Mouse (Mus musculus) gonadal fat pad, adult 2 months (tissue): ENCODE results near the gene Necab2. TPM values are rescaled to one million over a fixed set of nuclear protein-coding genes. Genes with fewer than 3 reads are reported as not detected.
A peak's percentile ranks its signal among the peaks of the same experiment; 100 is the strongest.

Experiments
- DNase-seq: peaks from one replicate; pipeline ENCODE4 v3.0.0-alpha.2; 2012; ENCODE audit warnings: low read depth
- polyA plus RNA-seq: library from polyadenylated mRNA; depleted of rRNA; stranded (reverse); fragments of >200 nt; gene quantifications from 2 replicates; pipeline ENCODE4 v1.2.3, GENCODE M21; 2012; rRNA removed

Necab2 gene
- polyA plus RNA-seq, result 0.81 and 1.2 TPM in 2 replicates

DNA sequence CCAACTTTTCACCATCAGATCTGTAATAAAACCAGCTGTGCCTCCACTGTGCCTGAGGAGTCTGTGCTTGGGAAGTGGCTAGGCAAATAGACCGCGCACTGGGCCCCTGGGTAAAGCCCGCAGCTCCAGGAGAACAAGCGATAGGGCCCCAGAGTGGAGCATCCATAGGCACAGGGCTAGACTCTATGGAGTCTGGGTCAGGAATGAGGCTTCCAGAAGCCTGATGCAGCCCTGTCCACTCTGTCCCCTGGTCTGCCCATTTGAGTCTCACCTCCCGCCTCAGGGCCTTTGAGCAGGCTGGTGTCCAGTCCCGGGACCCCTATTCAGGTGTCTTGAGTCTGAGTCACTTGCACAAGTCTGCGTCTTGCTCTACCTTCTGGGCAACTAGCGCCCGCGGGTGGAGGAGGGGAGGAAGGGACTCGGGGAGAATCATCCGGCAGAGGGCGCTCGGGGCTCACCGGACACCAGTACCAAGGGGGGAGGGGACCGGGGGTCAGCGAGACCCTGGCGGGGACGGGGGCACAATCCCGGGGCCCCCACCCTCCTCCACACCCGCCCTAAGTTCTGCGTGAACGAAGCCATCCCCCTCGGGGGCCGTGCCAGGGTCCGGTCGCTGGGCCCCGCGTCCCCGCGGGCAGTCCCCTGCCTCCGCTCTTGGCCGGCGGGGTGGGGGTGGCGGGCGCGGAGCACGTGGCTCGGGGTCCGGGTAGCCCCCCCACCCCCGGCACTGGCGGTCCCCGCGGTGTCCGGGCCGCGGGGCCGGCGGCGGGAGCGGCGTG lies at the start of gene Necab2:
Gene Necab2, plus strand, starts transcription at position 509 of the 779 bp plus-strand sequence.
- no peak for DNase-seq

DNA sequence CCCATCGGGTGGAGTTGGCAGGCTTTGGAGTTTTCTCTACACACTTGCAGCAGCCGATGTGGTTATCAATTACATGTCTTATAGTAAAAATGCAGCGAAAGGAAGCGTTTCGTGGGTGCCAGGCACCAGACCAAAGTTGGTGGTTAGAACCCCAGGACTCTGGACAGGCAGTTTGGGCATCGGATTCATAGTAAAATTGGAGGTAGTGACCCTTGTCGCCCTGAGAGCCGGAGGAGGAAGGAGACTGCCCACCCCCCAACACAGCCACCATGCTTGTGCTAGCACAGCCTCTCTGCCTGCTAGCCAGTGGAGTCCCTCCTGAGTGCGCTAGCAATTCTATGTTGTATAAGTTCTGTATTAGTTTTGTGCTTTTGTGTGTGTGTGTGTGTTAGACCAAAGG lies 48.0 kb upstream of the Necab2 start:
- DNase-seq, result no peak

DNA sequence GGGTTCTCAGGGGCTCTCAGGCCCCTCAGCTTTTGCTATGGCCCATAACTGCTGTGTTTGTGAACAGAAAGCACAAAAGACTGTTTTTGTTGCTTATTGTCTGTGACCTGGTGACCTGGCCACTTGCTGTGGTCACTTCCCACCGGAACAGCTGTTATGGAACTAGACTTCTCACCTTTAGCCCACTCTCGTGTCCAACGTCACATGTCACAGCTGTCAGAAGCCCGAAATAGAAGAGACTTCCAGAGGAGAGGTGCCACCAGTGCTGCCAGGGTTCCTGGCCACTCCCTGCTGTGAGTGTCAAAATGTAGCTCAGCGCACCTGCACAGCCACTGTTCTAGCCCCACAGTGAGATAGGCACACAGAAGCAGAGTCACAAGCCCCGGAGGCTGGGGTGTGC lies 47.3 kb upstream of the Necab2 start:
- DNase-seq, result no peak

DNA sequence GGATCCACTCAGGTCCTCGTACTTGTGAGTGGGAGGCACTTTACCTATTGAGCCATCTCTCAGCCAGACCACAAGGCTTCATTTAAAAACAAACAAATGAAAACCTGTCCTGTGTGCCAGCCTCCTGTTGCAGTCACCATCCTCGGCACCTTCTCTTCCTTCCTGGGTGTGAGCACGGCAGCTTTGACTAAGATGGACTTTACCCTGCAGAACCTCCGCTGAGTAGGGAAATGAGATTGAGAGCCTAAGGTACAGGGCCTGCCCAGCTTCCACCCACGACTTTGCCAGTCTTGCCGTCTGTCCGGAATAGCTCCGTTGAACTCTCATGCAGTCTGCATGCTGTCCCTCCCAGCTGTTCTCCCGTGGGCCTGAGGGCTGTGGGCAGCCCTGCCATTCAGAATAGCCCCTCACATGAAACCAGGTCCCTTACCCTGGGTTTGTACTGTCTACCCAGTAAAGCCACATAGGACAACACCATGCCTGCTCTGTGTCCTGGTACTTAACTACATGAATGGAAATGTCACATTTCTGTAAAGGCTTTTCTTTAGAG lies 46.3 kb upstream of the Necab2 start:
- DNase-seq, result no peak

DNA sequence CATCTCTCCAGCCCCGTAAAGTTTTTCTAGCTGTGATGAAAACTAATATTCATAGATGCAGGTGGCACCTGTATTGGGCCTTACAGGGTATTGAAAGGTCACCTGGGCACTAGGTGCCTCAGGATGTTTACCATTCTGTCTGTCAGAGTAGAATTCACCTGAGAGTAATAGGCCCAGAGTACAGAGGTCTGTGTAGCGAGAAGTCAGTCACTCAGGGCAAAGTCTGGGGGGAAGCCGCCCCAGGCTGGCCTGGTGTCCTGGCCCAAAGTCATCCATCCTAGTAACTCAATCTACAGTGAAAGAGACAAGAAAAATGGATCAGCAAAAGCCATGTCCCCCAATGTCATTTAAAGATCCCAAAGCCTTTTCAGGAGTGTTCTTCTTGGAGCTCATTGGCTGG lies 45.6 kb upstream of the Necab2 start:
- no peak for DNase-seq

DNA sequence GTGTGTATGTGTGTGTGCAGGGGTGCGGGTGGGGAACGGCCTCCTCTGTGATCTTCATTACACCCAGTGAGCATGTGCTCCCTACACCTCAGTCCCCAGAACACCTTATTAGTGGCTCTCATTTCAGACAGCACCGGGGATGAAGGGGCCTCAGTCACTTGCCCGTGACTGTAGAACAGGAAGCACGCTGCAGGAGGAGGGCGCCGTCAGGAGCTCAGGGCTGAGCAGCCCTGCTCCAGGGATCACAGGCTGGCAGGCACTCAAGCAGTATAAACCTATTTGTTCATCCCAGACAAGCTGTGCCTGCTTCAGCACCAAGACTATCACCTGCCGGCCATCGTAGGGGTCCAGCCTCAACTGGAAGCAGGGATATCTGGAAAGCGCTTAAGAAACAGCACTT lies 42.6 kb upstream of the Necab2 start:
- DNase-seq, result no peak

DNA sequence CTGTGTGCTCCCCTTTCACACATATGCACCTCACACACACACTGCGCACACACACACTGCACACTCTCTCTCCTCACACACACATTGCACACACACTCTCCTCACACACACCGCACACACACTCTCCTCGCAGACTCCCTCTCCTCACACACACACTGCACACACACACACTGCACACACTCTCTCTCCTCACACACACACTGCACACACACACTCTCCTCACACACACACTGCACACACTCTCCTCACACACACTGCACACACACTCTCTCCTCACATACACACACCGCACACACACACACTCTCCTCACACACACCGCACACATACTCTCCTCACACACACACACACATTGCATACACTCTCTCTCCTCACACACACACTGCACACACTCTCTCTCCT lies 41.9 kb upstream of the Necab2 start:
- no peak for DNase-seq

DNA sequence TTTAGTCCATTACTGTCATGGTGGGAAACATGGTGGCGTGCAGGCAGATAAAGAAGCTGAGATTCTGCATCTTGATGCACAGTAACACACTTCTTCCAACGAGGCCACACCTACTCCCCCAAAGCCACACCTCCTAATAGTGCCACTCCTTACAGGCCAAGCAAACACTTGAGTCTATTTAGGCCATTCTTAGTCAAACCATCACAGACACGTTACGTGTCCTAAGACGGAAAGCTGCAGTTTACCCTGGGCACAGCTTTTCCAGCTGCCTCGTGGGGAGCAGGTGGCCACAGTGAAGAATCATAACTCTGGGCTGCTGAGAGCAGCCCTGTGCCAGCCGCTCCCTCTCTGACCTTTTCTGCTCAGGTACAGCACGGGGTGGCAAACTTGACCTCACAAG lies 38.2 kb upstream of the Necab2 start:
- no peak for DNase-seq

DNA sequence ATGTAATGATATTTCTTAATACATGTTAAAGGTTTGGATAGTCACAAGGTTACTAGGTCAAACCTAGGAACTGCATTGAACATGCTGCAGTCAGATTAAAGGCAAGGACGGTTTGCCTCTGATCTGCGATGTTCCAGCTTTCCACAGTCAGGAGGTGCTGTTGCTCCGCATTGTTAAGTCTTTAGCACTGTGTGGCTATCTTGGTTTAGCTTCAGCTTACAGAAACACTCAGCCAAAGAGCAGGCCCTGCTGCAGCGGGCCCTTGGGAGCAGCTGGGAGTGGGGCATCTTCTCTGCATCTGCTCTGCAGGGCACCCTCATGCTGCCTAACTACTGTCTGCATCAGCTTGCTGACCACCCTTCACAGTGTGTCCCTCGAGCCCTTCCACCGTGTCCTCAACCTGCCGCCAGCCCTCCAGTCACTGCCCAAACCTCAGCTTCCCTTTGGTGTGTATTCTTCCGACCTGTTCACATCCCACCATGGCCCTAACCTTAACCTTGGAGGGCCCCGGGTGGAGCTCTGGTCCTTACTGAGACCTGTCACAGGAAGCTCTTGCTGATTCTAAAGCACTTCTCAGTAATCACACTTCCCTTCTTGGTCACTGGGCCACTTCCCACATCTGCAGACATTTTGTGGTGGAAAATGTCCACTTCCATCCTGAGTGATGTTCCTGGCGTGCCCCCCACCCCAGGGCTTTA lies 34.3 kb upstream of the Necab2 start:
- no peak for DNase-seq

DNA sequence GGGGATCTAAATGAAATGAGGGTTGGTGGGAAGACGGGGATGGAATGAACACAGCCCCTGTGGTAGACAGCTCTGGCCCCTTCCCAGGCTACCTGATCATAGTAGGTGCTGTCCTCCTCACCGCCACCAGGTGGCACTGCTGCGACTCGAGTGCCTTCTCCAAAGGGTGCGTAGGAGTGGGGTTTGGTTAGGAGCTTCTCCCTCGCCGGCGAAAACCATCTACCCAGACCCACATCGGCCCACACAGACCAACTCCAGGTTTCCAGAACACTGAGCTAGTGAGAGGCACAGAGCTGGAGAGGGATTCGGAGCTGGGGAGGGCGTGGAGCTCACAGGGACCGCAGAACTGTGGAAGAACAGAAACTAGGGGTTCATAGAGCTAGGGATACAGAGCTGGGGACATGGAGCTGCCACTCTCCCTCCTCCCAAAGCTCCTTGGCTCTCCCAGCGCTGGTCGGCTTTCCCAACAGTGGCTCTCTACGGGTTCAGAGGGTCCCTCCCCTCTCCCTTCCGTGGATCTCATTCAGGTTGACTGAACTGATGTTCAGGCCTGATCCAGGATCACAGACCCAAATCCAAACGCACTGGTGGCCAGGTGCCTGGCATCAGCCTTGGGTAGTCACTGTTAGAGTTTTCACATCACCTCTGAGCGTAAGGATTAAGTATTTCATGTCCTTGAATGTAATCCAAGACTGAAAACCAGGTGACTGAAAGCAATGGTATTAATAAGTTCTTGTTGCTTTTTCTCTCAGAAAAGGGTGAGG lies 33.6 kb upstream of the Necab2 start:
- peak; percentile 31 for DNase-seq

DNA sequence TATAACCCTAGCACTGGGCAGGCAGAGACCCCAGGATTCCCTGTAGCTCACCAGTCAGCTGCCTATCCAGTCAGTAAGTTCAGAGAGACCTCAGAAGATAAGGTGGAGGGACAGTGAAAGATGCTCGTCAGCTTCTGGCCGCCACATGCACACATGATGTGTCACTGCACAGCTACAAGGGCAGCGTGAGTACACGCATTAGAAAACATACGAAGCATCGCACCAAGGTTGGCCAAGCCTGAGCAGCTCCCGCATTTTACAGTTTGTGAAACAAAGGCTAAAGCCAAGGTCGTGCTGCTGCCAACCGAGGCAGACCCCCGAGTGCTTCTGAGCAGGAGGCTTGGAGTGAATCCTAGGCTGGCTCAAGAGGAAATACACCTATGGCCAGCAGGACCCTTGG lies 32.9 kb upstream of the Necab2 start:
- DNase-seq, result no peak

DNA sequence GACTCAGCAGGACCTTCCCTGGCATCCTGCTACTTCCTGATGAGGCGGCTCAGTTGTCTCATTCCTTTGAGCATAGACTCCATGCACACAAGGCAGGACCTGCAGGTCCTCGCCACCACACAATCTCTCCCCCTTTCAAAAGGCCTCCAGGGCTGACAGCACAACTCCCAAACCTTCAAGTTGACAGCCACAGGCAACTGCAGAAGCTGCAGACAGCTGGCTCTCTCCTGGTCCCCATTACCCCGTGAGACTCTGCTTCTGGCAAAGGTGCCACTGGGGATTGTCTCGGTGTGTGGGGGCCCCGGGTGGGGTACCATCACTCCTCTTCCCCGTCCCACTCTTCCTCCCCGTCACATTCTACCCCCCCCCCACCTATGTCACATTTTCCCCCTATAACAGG lies 26.2 kb upstream of the Necab2 start:
- DNase-seq, result no peak

DNA sequence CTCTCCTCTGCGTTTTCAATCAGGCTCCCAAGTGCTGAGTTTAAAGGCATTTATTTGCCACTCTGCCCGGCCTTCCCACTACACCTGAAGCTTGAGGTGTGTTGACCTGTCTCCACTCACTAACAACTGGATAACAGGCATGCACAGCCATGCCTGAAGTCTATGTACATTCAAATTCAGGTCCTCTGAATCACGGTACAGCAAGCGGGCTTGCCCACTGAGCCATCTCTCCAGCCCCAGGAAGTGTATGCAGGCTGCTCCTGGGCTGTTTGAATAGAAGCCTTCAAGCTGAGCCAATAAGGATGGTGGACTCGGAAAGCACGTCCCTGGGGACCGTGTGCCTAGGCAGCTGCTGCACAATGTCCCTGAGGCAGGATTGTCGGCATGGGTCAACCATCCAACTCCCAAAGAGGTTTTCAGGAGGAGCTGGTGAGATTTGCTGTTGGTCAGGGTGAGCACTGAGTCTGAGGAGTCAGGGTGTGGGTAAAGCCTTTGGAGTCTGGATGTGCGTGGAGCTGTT lies 24.9 kb upstream of the Necab2 start:
- DNase-seq, result no peak

DNA sequence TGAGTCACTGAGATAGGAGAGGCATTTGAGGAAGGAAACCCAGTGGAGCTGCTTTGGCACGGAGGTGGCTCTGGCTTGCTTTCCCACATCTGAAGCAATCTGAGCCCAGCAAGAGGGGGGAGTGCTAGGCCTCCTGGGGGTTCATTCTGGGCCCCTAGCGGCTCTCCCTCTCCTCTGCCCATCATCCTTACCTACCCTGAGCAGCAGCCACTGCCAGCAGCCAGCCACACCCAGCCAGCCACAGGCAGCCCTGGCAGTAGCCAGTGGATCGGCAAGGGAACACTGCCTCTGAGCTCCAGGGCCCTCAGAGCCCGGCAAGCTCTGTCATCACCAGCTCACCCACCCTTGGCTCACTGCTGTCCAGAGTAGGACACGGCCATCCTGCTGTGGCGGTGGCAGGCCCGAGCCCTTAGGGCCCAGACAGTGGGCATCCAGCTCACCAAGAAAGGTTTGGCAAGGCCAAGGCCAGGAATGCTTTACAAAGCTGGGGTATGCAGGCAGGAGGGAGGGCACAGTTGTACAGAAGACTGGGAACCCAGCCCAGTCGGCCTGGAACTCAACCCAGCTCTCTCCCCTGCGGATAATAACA lies 24.3 kb upstream of the Necab2 start:
- DNase-seq, result peak; percentile 52

DNA sequence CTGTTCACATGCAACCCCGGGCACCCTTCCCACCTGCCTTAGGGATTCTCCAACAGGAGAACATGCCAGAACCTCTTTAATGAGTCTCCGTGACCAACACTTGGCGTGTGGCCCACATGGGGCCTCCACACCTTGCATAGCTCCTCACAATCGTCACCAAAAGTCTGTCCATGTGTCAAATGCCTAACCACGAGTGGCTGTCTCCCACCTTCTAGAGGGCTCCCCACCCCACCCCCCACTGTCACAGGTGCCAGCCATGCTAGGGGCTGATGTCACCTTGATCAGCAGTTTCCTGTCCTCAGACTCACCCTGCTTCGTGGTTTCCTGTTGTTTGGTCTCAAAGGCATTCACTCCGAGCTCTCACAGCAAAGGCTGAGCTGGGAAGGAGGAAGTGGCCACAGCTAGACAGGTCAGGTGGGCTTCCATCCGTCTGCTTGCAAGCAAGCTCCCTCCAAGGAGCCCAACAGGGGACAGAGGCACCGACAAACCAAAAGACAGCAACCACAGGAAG lies 22.8 kb upstream of the Necab2 start:
- DNase-seq, result peak; percentile 84

DNA sequence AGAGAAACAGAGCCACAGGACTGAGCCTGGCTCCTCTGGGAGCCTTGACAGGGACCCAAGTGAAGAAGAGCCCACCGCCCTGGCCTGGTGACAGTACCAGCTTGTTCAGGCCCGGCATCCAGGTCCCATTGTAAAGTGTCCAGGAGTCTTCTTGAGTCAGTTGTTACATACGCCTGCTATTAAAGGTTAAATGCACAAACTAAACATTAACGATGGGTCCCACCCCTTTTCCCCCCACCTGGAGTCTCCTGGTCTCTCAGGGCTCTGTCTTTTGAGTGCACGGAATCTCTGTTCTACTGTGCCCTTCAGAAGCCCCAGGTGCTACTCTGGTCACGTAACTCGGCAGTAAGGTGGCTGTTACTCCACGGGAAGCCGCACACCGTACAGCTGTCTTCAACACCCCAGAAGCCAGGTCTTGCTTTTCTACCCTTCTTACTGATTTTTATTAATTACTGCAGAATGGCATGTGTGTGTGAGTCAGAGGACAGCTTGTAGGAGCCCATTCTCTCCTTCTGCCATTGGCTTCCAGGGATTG lies 22.3 kb upstream of the Necab2 start:
- DNase-seq, result no peak

DNA sequence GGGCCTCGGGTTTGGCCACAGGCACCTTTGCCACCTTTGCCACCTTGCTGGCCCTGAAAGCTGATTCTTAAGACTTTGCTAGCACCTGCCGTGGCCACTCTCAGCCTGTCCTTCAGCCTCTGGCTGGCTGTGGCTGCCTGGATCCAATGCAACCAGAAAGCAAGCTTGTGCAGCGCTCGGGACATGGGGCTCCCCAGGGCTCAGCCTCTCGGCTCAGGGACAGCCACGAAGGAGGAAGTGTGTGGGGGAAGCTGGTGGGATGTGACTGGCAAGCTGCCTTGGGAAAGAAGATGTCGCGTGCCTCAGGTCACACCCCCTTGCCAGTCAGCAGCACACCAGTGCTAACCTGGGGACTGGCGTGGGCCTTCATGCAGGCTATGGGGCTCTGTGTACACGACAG lies 21.8 kb upstream of the Necab2 start:
- no peak for DNase-seq

DNA sequence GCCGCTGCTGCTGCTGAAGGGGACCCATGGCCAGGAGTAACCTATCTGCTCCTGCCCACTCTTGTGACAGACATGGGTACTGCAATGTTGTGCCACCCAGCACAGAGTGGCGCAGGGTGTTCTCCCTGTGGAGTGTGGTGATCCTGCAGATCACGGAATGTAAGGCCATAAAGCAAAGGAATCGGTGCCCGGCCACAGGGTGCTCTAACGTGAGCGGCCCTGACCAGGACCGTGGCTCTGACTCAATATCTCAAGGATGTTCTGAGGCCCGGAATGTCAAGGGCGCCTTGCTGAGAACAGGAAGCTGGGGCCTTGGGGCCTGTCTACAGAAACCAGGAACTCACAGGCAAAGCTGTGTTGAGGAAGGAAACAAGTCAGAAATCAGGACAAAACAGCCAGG lies 21.0 kb upstream of the Necab2 start:
- no peak for DNase-seq

DNA sequence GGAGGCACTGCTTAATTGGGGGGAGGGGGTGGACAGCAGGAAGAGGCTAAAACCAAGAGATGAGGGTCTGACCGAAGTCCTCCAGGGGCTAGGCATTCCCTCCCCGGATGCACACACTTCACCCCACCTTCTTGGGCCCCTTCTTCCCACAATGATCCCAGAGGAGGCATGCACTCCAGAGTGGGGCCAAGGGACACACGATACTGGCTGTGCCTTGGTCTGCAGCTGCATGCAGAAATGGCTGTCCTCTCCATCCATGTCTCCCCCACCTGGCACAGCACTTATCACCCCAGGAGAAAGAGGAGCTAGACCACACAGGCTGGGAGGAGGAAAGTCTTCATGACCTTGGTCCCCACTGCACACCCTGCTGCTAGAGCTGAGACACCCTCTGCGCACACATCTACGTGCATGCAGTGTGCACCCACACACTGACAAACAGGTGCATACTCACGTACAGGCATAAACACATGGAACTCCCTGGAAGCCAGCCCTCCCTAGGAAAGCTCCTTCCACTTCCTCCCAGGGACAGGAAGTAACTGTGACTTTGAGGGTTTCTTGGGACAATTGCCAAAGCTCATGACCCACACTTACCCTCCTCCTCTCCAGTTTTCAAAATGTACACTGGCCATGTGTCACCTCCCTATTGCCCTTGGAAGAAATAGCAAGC lies 20.3 kb upstream of the Necab2 start:
- DNase-seq, result no peak

DNA sequence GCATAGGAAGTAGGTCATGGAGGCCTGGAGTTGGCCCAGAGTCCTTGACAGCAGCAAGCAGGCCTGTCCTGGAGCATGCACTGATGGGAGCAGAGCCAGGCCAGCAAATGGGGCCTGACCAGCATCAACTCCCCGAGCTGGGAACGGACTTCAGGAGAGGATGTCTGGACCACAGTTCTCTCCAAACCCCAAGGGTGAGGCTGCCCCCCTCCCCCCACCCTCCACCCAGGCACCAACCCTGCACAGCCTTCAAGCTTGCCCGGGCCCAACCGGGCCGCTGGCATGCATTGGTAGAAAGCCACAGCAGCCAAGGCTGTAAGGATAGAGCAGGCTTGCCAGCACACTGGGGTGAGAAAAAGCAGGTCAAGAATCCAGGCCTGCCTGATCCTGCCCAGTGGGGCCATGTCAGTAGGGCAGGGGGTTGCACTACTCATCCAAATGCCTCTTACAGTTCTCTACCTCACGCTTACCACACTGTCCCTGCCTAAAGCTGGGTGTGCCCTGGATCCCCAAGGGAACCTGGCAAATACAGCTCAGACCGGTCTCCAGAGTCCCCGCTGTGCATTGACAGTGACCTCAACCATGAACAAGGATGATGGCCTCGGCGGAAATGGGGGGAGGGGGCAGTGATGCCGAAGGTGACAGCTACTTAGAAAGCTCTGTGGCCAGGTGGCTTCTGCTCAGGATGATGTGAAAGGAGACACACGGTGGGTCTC lies 18.7 kb upstream of the Necab2 start:
- peak; percentile 81 for DNase-seq
